ENCODE assay signal across 8 mouse cellular contexts in the genomic region with DNA sequence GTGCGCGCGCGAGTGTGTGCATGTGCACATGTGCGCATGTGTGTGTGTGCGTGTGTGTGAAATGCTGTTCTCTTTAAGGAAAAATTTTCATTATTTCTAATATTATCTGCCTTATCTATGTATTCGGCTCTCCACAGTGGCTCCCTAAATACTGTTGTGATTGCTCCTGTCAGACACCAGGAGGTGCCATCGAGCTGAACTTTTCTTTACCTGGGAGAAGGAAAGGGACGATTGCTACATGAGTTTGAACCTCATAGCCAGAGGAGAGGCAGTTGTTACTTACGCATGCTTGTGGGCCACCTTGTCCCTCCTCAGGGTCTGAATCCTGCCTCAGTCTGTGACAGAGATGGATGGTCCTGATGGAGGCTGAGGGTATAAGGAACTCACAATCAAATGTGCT. TPM values are rescaled to one million over a fixed set of nuclear protein-coding genes. Genes with fewer than 3 reads are reported as not detected.
A peak's percentile ranks its signal among the peaks of the same experiment; 100 is the strongest.
DNase-seq lines count a peak whose midpoint lies in the region; ATAC-seq lines count a peak whose summit lies in the region.

No protein-coding gene starts in this region.

- 59% methylated on average over 10 of the region's 10 CpGs for WGBS in intestine, embryonic 16.5 days

- no peak overlapping the region for H3K27ac ChIP-seq in intestine, embryonic 16.5 days (ENCODE audit: low read length)

- H3K36me3 ChIP-seq in intestine, embryonic 16.5 days (ENCODE audit: control insufficient read depth, insufficient read depth, low read length) = no peaks in the 10 kb centered on the region

- H3K4me1 ChIP-seq in intestine, embryonic 16.5 days (ENCODE audit: control insufficient read depth, insufficient read depth, low read length) = no peaks in the 10 kb centered on the region; the same call in 1 of the 2 replicates

- intact Hi-C loops in heart, postnatal 25 days (cut with DNase I) = no loop called here

- no peaks in the 10 kb centered on the region for H3K9me3 ChIP-seq in intestine, embryonic 16.5 days (ENCODE audit: control insufficient read depth, low read length)

- no peaks in the 10 kb centered on the region for H3K27me3 ChIP-seq in intestine, embryonic 16.5 days (replicated peaks; ENCODE audit: control insufficient read depth, insufficient read depth, low read length)

- DNase-seq in heart, adult 8-10 months (ENCODE audit: low spot score) = peak; percentile 17
- DNase-seq in heart, postnatal 25 days (ENCODE audit: low spot score) = no peak
- peak; percentile 48 for DNase-seq in urinary bladder, postnatal 25 days (ENCODE audit: low spot score)
- no peak for DNase-seq in urinary bladder, postnatal 4 days (ENCODE audit: low spot score in 2 of 2)
- peak; percentile 26 for DNase-seq in cerebellum, adult 9-11 months
- peak; percentile 46 for DNase-seq in lung, postnatal 36 days
- DNase-seq in testis, postnatal 10 days (ENCODE audit: low spot score) = peak; percentile 69

- H3K9ac ChIP-seq in intestine, embryonic 16.5 days (ENCODE audit: low read depth, low read length) = no peak overlapping the region

- 0 out of 2 replicates have a peak, but pooled peaks have one; percentile 8 for ATAC-seq in intestine, embryonic 16.5 days

- H3K4me2 ChIP-seq in intestine, embryonic 16.5 days (ENCODE audit: low read depth, low read length) = no peak overlapping the region

- no peak overlapping the region for H3K4me3 ChIP-seq in intestine, embryonic 16.5 days (ENCODE audit: low read length)

RNA-seq across cellular contexts. Expression of a gene that starts 24.5 kb away (rescaled TPM):
- total RNA-seq in heart, adult 8-10 months (2022) = not detected
- total RNA-seq in heart, postnatal 25 days (2021) = not detected
- 1.1 and 1.6 TPM in 2 replicates for polyA plus RNA-seq in intestine, embryonic 16.5 days (2015; fragmentation: Nextera tagmentation; extraction: Ambion mirVana)

RNA-seq across cellular contexts. Expression of a gene that starts 27.9 kb away (rescaled TPM):
- total RNA-seq in heart, adult 8-10 months (2022) = under 1 TPM in 1 of 4 experiments, not detected in 3; 0.29 TPM
- total RNA-seq in heart, postnatal 25 days (2021) = not detected
- polyA plus RNA-seq in intestine, embryonic 16.5 days (2015; fragmentation: Nextera tagmentation; extraction: Ambion mirVana) = not detected in 2 replicates

RNA-seq across cellular contexts. Expression of a gene that starts 54.2 kb away (rescaled TPM):
- under 1 TPM in 1 of 4 experiments, not detected in 3; 0.55 TPM for total RNA-seq in heart, adult 8-10 months (2022)
- total RNA-seq in heart, postnatal 25 days (2021) = under 1 TPM in 1 of 2 experiments, not detected in 1; 0.31 TPM
- polyA plus RNA-seq in intestine, embryonic 16.5 days (2015; fragmentation: Nextera tagmentation; extraction: Ambion mirVana) = 2.4 and 3.4 TPM in 2 replicates

Comparison
In these comparisons a context has a peak if more than half of its experiments do, and no peak if none do; other contexts are left out.
1. DNase-seq: peak in heart, adult 8-10 months (single experiment), urinary bladder, postnatal 25 days (single experiment), cerebellum, adult 9-11 months (single experiment), lung, postnatal 36 days (single experiment) and testis, postnatal 10 days (single experiment); none in heart, postnatal 25 days (single experiment) and urinary bladder, postnatal 4 days (0 of 2).